Mouse (Mus musculus): Measurements from ENCODE around the gene 9130230L23Rik.

9130230L23Rik gene

GRCm38 (mm10) chr5:66004134-66004925, at the start of gene 9130230L23Rik:
Gene 9130230L23Rik, minus strand, starts transcription at chr5:66004285.
- DNase-seq (ENCODE audit: low spot score): no peak

GRCm38 (mm10) chr5:66052777-66053548, 48.9 kb upstream of the 9130230L23Rik start:
- no peak for DNase-seq (ENCODE audit: low spot score)

- no peak for DNase-seq (ENCODE audit: low spot score)
These were observed 46.8 kb upstream of the 9130230L23Rik start for GRCm38 (mm10) chr5:66050841-66051240.

- no peak for DNase-seq (ENCODE audit: low spot score)
These were observed 42.3 kb upstream of the 9130230L23Rik start for GRCm38 (mm10) chr5:66046356-66046755.

- no peak for DNase-seq (ENCODE audit: low spot score)
These were observed 39.8 kb upstream of the 9130230L23Rik start for GRCm38 (mm10) chr5:66043897-66044296.

GRCm38 (mm10) chr5:66042651-66043340, 38.7 kb upstream of the 9130230L23Rik start:
- no peak for DNase-seq (ENCODE audit: low spot score)

- no peak for DNase-seq (ENCODE audit: low spot score)
These were observed 36.7 kb upstream of the 9130230L23Rik start for GRCm38 (mm10) chr5:66040744-66041279.

- no peak for DNase-seq (ENCODE audit: low spot score)
These were observed 35.7 kb upstream of the 9130230L23Rik start for GRCm38 (mm10) chr5:66039813-66040212.

GRCm38 (mm10) chr5:66037066-66037465, 33.0 kb upstream of the 9130230L23Rik start:
- DNase-seq (ENCODE audit: low spot score): no peak

GRCm38 (mm10) chr5:66036440-66037054, 32.5 kb upstream of the 9130230L23Rik start:
- no peak for DNase-seq (ENCODE audit: low spot score)

GRCm38 (mm10) chr5:66034375-66035195, 30.5 kb upstream of the 9130230L23Rik start:
- no peak for DNase-seq (ENCODE audit: low spot score)

- DNase-seq (ENCODE audit: low spot score): no peak
These were observed 28.7 kb upstream of the 9130230L23Rik start for GRCm38 (mm10) chr5:66032826-66033225.

- DNase-seq (ENCODE audit: low spot score): no peak
These were observed 27.6 kb upstream of the 9130230L23Rik start for GRCm38 (mm10) chr5:66031699-66032098.

- no peak for DNase-seq (ENCODE audit: low spot score)
These were observed 24.1 kb upstream of the 9130230L23Rik start for GRCm38 (mm10) chr5:66028232-66028631.

GRCm38 (mm10) chr5:66027206-66027605, 23.1 kb upstream of the 9130230L23Rik start:
- no peak for DNase-seq (ENCODE audit: low spot score)

- no peak for DNase-seq (ENCODE audit: low spot score)
These were observed 22.7 kb upstream of the 9130230L23Rik start for GRCm38 (mm10) chr5:66026796-66027195.

- DNase-seq (ENCODE audit: low spot score): no peak
These were observed 11.4 kb upstream of the 9130230L23Rik start for GRCm38 (mm10) chr5:66015449-66015961.

- no peak for DNase-seq (ENCODE audit: low spot score)
These were observed 10.4 kb upstream of the 9130230L23Rik start for GRCm38 (mm10) chr5:66014437-66014836.

GRCm38 (mm10) chr5:66013999-66014398, 9.9 kb upstream of the 9130230L23Rik start:
- DNase-seq (ENCODE audit: low spot score): no peak

GRCm38 (mm10) chr5:66008245-66008967, 4.3 kb upstream of the 9130230L23Rik start:
- DNase-seq (ENCODE audit: low spot score): no peak

Data from left cerebral cortex, adult 11 months (tissue).